Mouse (Mus musculus) midbrain, postnatal 0 days (tissue): Measurements from ENCODE around the gene Serpinc1. TPM values are rescaled to one million over a fixed set of nuclear protein-coding genes. Genes with fewer than 3 reads are reported as not detected.

Source experiments
- ATAC-seq: fragments of 200-750 bp; cut with Nextera tagmentation; 2 replicates; pipeline ENCODE4 v1.8.0; 2017; ENCODE audit warnings: moderate number of reproducible peaks, mild to moderate bottlenecking, moderate TSS enrichment, moderate library complexity; ENCODE audit not compliant: low FRiP score
- DNase-seq: peaks from one replicate; pipeline ENCODE4 v3.0.0-alpha.2; 2015; ENCODE audit warnings: low spot score
- H3K27ac ChIP-seq: fragments of 300-500 bp; sonication (generic); 2 replicates; pipeline ENCODE4 v1.5.1; 2014; ENCODE audit warnings: low read depth, mild to moderate bottlenecking, low read length, mixed read lengths
- H3K27me3 ChIP-seq: fragments of 300-500 bp; sonication (generic); 2 replicates; pipeline ENCODE4 v1.6.1; 2014; ENCODE audit warnings: low read length, control low read depth, mixed read lengths; ENCODE audit not compliant: insufficient read depth
- H3K36me3 ChIP-seq: fragments of 300-500 bp; sonication (generic); 2 replicates; pipeline ENCODE4 v1.6.1; 2014; ENCODE audit warnings: low read length, control low read depth, mixed read lengths; ENCODE audit not compliant: insufficient read depth
- H3K4me1 ChIP-seq: fragments of 300-500 bp; sonication (generic); 2 replicates; pipeline ENCODE4 v1.6.1; 2014; ENCODE audit warnings: mild to moderate bottlenecking, control low read depth, antibody characterized with exemption, low read length, mixed read lengths; ENCODE audit not compliant: insufficient read depth
- H3K4me2 ChIP-seq: fragments of 300-500 bp; sonication (generic); 2 replicates; pipeline ENCODE4 v1.6.1; 2014; ENCODE audit warnings: low read depth, mild to moderate bottlenecking, low read length, mixed read lengths; ENCODE audit not compliant: poor library complexity, severe bottlenecking
- H3K4me3 ChIP-seq: fragments of 300-500 bp; sonication (generic); 2 replicates; pipeline ENCODE4 v1.5.1; 2014; ENCODE audit warnings: low read depth, mild to moderate bottlenecking, low read length, moderate library complexity
- H3K9ac ChIP-seq: fragments of 300-500 bp; sonication (generic); replicated peaks from 2 replicates; pipeline ENCODE4 v1.6.1; 2014; ENCODE audit warnings: mild to moderate bottlenecking, low read length, moderate library complexity, mixed read lengths; ENCODE audit not compliant: poor library complexity, severe bottlenecking
- H3K9me3 ChIP-seq: fragments of 300-500 bp; sonication (generic); 2 replicates; pipeline ENCODE4 v1.6.1; 2016; ENCODE audit warnings: low read length, control low read depth
- CTCF ChIP-seq: IDR thresholded peaks from 2 replicates; pipeline ENCODE4 v1.5.1; 2016; ENCODE audit warnings: antibody characterized with exemption, mild to moderate bottlenecking
- WGBS: fragments of 180-500 bp; shearing (Covaris S2); extraction: QIAGEN DNeasy Blood & Tissue Kit; methylation state at CpG from one replicate; pipeline ENCODE4 v1.1.7; 2014; 5-methylcytosine and 5-hydroxymethylcytosine counted together
- polyA plus RNA-seq: library from polyadenylated mRNA; unstranded; fragments of >200 nt; fragmentation: Nextera tagmentation; extraction: Ambion mirVana; gene quantifications from 2 replicates; pipeline ENCODE4 v1.2.1, GENCODE M21; 2015
- total RNA-seq: library from RNA; depleted of rRNA; stranded (reverse); fragments of >200 nt; gene quantifications from 2 replicates; pipeline ENCODE4 v1.2.3, GENCODE M21; 2014; rRNA removed

The Serpinc1 gene
- total and polyA plus RNA-seq, 2 experiments from 2014 or later = 0.05 to 3.4 TPM

GRCm38 (mm10) chr1:161041261-161042020 is 63.1 kb downstream of the Serpinc1 start:
- no peak overlapping the region for H3K4me3 ChIP-seq
- H3K9me3 ChIP-seq = no peaks in the 10 kb centered on the region
- no peak overlapping the region for H3K4me2 ChIP-seq
- DNase-seq (no peak), ATAC-seq (no peak)
- H3K27me3 ChIP-seq = no peaks in the 10 kb centered on the region
- H3K27ac ChIP-seq = no peak overlapping the region
- WGBS = 92% methylated on average over 7 of the region's 7 CpGs
- H3K36me3 ChIP-seq = peaks cover 34% of the 10 kb centered on the region
- TF ChIP-seq CTCF = no peak
- H3K4me1 ChIP-seq = peaks cover 3% of the 10 kb centered on the region; the same call in 1 of the 2 replicates
- no peak overlapping the region for H3K9ac ChIP-seq

- Histone ChIP-seq H3K4me3 (no peak overlapping the region), H3K9me3 (no peaks in the 10 kb centered on the region), H3K36me3 (peaks cover 31% of the 10 kb centered on the region), H3K4me2 (no peak overlapping the region), H3K4me1 (no peaks in the 10 kb centered on the region), H3K9ac (no peak overlapping the region), H3K27ac (no peak overlapping the region), H3K27me3 (no peaks in the 10 kb centered on the region)
- no peak for ATAC-seq
- TF ChIP-seq CTCF = no peak
- 85% methylated on average over 3 of the region's 3 CpGs for WGBS
- no peak for DNase-seq
Measured at GRCm38 (mm10) chr1:161046972-161047371, 68.6 kb downstream of the Serpinc1 start.

Other genes with a start within 250 kb of the Serpinc1 start
- 110 and 152 TPM in 2 replicates for gene Rabgap1l, start 185.4 kb upstream of the Serpinc1 start, total RNA-seq
- 30.8 and 34.1 TPM in 2 replicates for gene Rabgap1l, start 185.4 kb upstream of the Serpinc1 start, polyA plus RNA-seq
- gene Rc3h1, start 72.2 kb upstream of the Serpinc1 start, total RNA-seq = 19.0 and 26.4 TPM in 2 replicates
- gene Rc3h1, start 72.2 kb upstream of the Serpinc1 start, polyA plus RNA-seq = 4.3 and 5.9 TPM in 2 replicates
- 35.5 and 55.6 TPM in 2 replicates for gene Zbtb37, start 56.3 kb downstream of the Serpinc1 start, total RNA-seq
- gene Zbtb37, start 56.3 kb downstream of the Serpinc1 start, polyA plus RNA-seq = 8.5 and 12.7 TPM in 2 replicates
- gene Dars2, start 92.1 kb downstream of the Serpinc1 start, total RNA-seq = 12.9 and 14.6 TPM in 2 replicates
- gene Dars2, start 92.1 kb downstream of the Serpinc1 start, polyA plus RNA-seq = 19.6 and 22.9 TPM in 2 replicates
- gene Cenpl, start 92.1 kb downstream of the Serpinc1 start, total RNA-seq = 1.4 and 2.0 TPM in 2 replicates
- gene Cenpl, start 92.1 kb downstream of the Serpinc1 start, polyA plus RNA-seq = 5.2 and 6.1 TPM in 2 replicates
- gene Klhl20, start 152.9 kb downstream of the Serpinc1 start, total RNA-seq = 18.5 and 19.2 TPM in 2 replicates
- gene Klhl20, start 152.9 kb downstream of the Serpinc1 start, polyA plus RNA-seq = 13.3 and 14.2 TPM in 2 replicates
- gene Ankrd45, start 164.1 kb downstream of the Serpinc1 start, total RNA-seq = 30.1 and 37.5 TPM in 2 replicates
- 28.7 and 30.5 TPM in 2 replicates for gene Ankrd45, start 164.1 kb downstream of the Serpinc1 start, polyA plus RNA-seq
- not detected in 2 replicates for gene Tex50, start 180.7 kb downstream of the Serpinc1 start, total RNA-seq
- gene Tex50, start 180.7 kb downstream of the Serpinc1 start, polyA plus RNA-seq = 0.23 and 0.73 TPM in 2 replicates